Mouse (Mus musculus) ZHBTc4 (cell line): ENCODE measurements around the gene Gm1553.

ENCODE experiments used
- DNase-seq: peaks from one replicate; pipeline ENCODE4 v3.0.0-alpha.2; 2011; ENCODE audit warnings: low read depth, low spot score

The Gm1553 gene

GRCm38 (mm10) chr10:82492518-82492917, at the start of gene Gm1553:
Gene Gm1553, minus strand, starts transcription at chr10:82492618.
- DNase-seq: no peak
